Mouse (Mus musculus): ENCODE results near the gene Asxl2.

- TF ChIP-seq CTCF (IDR thresholded peaks at IDR 0.05; ENCODE audit: extremely low read depth, insufficient read depth, low read length) (no peak), POLR2A (IDR thresholded peaks at IDR 0.05; ENCODE audit: extremely low read depth, insufficient read depth, low read length) (no peak)
Observed at GRCm38 (mm10) chr12:3518665-3519297, 92.1 kb downstream of the Asxl2 start.

Measured in cortical plate, adult 2 months (tissue).